Mouse (Mus musculus): Measurements from ENCODE around the gene Fgfr2. TPM values are rescaled to one million over a fixed set of nuclear protein-coding genes. Genes with fewer than 3 reads are reported as not detected.

The Fgfr2 gene
- polyA plus RNA-seq, 1 experiment from 2014 or later, result 34.1 TPM

DNA sequence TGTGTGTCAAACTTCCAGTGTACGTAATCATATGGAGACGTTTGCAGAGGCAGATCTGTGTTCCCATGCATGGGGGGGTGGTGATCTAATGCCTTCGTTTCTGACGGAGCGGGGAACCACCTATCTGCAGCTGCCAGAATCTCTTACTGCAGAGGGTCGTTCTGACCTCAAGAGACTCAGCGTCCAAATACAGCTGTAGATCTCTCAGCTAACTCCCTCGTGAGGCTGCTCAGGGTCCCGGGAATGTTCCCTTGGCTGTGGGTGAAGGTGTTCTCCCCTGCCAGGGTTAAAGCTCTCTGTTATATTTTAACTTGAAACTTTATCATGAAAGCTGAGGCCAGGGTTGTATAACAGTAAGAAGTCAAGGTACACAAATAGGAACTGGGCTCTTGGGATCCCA, 2414.2 kb downstream of the Fgfr2 start:
- Histone ChIP-seq H3K27ac (ENCODE audit: poor library complexity, severe bottlenecking) (peak overlapping the region; percentile 41; the same call in 1 of the 2 replicates), H3K9me3 (replicated peaks) (no peaks in the 10 kb centered on the region), H3K4me2 (no peak overlapping the region; the same call in 1 of the 2 replicates), H3K4me3 (no peak overlapping the region), H3K9ac (peak overlapping the region; percentile 35), H3K36me3 (no peaks in the 10 kb centered on the region), H3K27me3 (replicated peaks) (no peaks in the 10 kb centered on the region), H3K4me1 (replicated peaks) (peaks cover 66% of the 10 kb centered on the region)
- ATAC-seq (ENCODE audit: insufficient number of reproducible peaks, low FRiP score), result 0 out of 2 replicates have a peak, but pooled peaks have one; percentile 16
- 26% methylated on average over 9 of the region's 9 CpGs for WGBS

DNA sequence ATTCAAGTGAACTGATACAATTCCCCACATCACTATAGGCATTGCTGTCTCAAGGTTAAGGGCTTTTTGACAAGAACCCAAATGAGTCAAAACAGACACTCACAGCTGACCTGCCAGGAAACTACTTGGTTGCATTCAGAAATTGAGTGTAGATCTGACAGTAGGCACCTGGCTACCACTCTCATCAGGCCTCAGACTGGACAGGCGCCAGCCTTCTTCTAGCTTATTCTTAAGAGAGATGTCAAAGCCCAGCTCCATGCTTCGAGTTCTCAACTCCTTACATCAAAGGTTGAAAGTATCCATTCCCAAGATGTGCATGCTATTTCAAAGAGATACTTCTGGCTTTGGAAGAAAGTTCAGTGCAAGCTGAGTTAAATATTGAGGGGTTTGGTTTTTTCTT, 2417.9 kb downstream of the Fgfr2 start:
- Histone ChIP-seq H3K27ac (ENCODE audit: poor library complexity, severe bottlenecking) (no peak overlapping the region), H3K27me3 (replicated peaks) (no peaks in the 10 kb centered on the region), H3K4me2 (no peak overlapping the region), H3K4me1 (replicated peaks) (peaks cover 67% of the 10 kb centered on the region), H3K9me3 (replicated peaks) (no peaks in the 10 kb centered on the region), H3K9ac (no peak overlapping the region), H3K4me3 (no peak overlapping the region), H3K36me3 (peaks cover 13% of the 10 kb centered on the region)
- 80% methylated on average over 2 of the region's 2 CpGs for WGBS
- ATAC-seq (ENCODE audit: insufficient number of reproducible peaks, low FRiP score), result no peak

DNA sequence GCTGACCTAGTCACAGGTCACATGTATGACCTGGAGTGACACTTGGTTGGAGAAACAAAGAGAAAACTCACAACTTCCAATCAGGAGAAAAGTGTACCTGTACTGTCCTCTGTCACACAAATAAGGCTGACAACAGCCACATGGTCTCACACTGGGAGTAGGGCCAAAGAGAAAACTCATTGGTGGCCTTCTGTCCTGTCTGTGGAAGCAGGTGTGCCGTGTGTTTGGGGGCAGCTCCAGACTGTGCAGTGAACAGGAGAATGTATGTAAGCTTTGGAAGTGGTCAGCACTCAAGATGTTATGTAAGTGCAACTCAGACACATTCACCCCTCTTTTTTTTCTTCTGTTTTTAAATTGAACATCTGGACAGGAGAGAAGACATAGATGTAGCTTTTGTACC, 2421.8 kb downstream of the Fgfr2 start:
- Histone ChIP-seq H3K27me3 (replicated peaks) (no peaks in the 10 kb centered on the region), H3K9me3 (replicated peaks) (no peaks in the 10 kb centered on the region), H3K4me2 (no peak overlapping the region), H3K9ac (no peak overlapping the region), H3K36me3 (peaks cover 21% of the 10 kb centered on the region), H3K4me3 (no peak overlapping the region), H3K27ac (ENCODE audit: poor library complexity, severe bottlenecking) (no peak overlapping the region), H3K4me1 (replicated peaks) (peaks cover 64% of the 10 kb centered on the region)
- 72% methylated on average over 1 of the region's 1 CpGs for WGBS
- ATAC-seq (ENCODE audit: insufficient number of reproducible peaks, low FRiP score), result no peak

DNA sequence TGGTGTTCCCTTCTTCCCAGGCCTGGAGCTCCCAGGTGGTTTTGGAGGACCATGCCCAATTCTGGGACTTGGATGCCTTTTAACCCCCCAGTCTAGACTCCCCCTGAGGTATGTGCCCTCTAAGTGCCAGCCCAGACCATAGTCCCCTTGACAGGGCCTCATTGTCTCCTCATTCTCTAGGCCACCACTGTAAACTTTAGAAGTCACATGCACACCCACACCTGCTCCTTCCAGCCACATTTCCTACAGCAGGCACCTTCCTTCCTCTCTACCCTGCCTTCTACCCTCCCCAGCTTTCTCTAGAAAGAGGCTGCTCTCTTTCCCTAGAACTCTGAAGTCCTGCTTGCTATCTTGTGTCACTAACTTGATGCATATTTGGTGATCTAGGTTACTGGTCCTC, 2424.7 kb downstream of the Fgfr2 start:
- no peak overlapping the region; the same call in 1 of the 2 replicates for H3K27ac ChIP-seq (ENCODE audit: poor library complexity, severe bottlenecking)
- H3K27me3 ChIP-seq (replicated peaks), result no peaks in the 10 kb centered on the region
- H3K4me2 ChIP-seq, result no peak overlapping the region
- no peak for ATAC-seq (ENCODE audit: insufficient number of reproducible peaks, low FRiP score)
- H3K9me3 ChIP-seq (replicated peaks), result no peaks in the 10 kb centered on the region
- peaks cover 76% of the 10 kb centered on the region for H3K4me1 ChIP-seq (replicated peaks)
- H3K4me3 ChIP-seq, result no peak overlapping the region
- H3K36me3 ChIP-seq, result peaks cover 21% of the 10 kb centered on the region
- H3K9ac ChIP-seq, result no peak overlapping the region

DNA sequence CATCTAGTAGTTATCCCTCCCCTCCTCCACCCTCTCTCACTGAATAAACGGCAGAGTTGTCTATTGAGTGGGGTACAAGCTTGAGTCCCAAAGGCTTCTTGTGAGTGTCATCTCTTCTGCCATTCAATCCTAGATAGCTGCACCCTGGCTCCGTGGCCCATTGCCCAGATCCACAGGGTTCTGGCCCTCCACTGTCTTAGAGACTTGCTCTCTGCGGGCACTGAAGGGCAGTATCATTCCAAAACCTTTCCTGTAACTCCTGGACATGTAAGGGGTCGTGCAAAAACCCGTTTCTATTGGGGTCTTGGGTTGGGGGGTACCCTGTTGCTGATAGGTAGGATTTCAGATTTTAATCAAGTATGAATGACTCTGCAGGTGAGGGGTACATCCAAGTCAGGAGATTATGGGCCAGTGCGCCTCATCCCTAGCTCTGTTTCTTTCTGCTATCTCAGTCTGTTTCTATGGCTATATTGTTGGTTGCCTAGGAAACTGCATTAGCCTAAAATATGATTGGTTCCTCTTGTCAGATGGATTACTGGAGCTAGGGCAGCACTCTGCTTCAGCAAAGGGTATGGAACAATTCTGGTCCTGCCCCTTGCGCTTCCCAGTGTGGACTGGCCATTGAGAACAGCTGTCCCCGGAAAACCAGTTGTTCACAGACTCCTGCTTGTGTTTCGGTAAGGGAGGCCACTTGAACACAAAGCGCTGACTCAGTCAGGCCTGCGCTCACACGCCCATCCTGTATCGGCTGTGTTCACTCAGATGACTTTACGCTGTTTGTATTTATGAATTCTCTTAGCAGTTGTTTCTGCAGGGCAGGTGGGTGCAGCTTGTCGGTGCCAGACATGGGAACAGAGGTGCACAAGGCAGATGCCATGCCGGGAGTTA, 2426.6 kb downstream of the Fgfr2 start:
- no peak overlapping the region for H3K4me3 ChIP-seq
- 79% methylated on average over 16 of the region's 16 CpGs for WGBS
- no peak overlapping the region for H3K9ac ChIP-seq
- no peak overlapping the region for H3K27ac ChIP-seq (ENCODE audit: poor library complexity, severe bottlenecking)
- H3K4me2 ChIP-seq, result no peak overlapping the region
- no peaks in the 10 kb centered on the region for H3K9me3 ChIP-seq (replicated peaks)
- no peak for ATAC-seq (ENCODE audit: insufficient number of reproducible peaks, low FRiP score)
- H3K27me3 ChIP-seq (replicated peaks), result no peaks in the 10 kb centered on the region
- H3K36me3 ChIP-seq, result peaks cover 14% of the 10 kb centered on the region
- H3K4me1 ChIP-seq (replicated peaks), result peaks cover 83% of the 10 kb centered on the region

DNA sequence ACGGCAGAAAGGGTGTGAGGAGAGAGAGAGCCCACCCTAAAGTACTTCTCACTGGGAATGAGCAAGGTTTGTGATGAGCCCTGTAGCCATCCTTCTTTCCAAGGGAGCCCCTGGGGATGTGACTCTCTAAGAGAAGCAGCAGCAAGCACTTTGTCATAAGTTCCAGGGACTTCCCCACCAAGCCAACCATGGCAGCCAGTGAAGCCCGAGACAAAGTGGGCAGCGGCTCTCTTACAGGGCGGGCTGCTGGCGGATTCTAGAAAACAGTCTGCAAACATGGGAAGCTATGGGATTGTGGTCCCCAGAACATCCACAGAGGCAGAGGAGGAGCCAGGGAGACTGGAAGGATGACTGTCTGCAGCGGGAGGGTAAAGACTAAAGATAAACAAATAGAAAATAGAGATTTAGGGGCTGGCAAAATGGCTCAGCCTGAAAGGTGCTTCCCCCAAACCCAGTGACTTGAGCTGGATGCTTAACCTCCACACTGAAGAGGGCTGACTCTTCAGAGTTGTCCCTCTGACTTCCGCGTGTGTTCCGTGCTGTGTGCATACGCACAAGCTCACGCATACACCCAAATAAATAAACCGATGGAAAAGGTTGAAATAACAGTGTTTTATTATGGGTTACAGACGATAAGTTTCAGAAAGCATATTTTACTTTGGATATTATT, 2427.3 kb downstream of the Fgfr2 start:
- Histone ChIP-seq H3K36me3 (peaks cover 14% of the 10 kb centered on the region), H3K27me3 (replicated peaks) (no peaks in the 10 kb centered on the region), H3K4me2 (peak overlapping the region; percentile 14; the same call in 1 of the 2 replicates), H3K4me3 (no peak overlapping the region), H3K9ac (0 out of 2 replicates have a peak overlapping the region, but pooled peaks have one; percentile 31), H3K9me3 (replicated peaks) (no peaks in the 10 kb centered on the region), H3K27ac (ENCODE audit: poor library complexity, severe bottlenecking) (no peak overlapping the region), H3K4me1 (replicated peaks) (peaks cover 88% of the 10 kb centered on the region)
- WGBS, result 74% methylated on average over 13 of the region's 13 CpGs
- ATAC-seq (ENCODE audit: insufficient number of reproducible peaks, low FRiP score), result no peak

DNA sequence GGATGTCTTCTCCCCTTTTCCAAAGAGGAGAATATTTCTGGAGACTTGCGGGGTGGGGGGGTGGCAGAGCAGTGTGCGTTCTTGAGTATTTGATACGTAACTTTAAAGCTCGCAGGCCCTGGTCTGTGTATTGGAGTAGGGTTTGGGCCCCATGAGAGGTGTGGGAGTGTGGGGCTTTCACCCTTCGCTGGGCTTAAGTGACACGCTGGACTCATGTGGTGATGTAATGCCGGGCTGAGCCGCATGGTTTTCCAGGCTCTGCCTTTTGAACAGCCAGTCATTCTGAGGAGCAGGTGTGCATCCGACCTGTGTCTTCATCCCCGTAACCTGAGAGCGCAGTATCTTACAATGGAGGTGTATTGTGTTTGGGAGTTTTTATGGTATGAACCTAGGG, 2429.4 kb downstream of the Fgfr2 start:
- peaks cover 90% of the 10 kb centered on the region for H3K4me1 ChIP-seq (replicated peaks)
- WGBS, result 28% methylated on average over 11 of the region's 11 CpGs
- peak overlapping the region; percentile 95 for H3K27ac ChIP-seq (ENCODE audit: poor library complexity, severe bottlenecking)

DNA sequence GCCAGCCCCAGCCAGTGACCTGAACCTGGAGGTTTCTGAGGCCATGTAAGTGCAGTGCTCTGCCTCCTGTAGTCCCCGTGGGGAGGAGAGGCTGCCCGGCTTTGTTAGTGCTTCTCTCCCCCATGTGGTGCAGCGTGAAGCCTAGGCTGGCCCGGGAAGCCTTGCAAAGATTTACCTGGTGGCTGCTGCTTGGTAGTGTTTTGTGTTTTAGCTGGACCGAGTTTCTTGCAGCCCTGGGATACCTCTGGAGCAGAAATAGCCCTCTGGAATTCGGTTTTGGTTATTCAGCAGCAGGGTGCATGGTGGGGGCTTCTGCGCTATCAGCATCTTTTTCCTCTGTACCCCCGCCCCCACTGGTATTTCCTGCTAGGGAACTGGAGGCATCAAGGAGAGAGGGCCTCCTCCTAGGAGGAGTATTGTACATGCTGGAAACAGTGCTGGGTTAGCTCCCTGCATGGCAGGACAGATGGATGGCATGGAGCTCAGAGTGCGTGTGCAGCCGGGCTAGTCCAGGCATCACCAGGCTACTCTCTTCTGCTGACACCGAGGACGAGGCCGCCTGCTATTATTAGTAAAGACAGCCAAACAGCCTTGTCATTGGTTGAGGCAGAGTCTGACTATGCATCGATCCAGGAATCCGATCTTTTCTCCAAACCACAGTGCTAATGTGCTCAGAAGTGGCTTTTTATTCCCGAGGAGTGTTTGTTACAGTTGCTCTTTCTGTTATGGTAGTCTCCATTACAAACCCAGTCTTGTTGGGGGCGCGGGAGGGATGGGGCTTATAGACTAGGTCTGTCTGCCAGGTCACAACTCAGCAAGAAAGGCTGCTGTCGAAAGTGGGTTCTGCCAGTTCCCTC, 2430.0 kb downstream of the Fgfr2 start:
- 3% methylated on average over 19 of the region's 19 CpGs for WGBS
- peak overlapping the region; percentile 85 for H3K4me2 ChIP-seq
- peak; percentile 57 for ATAC-seq (ENCODE audit: insufficient number of reproducible peaks, low FRiP score)

More for the DNA sequence above, 2429.4 kb downstream of the Fgfr2 start:
- H3K9ac ChIP-seq, result peak overlapping the region; percentile 77
- no peaks in the 10 kb centered on the region for H3K27me3 ChIP-seq (replicated peaks)
- peak overlapping the region; percentile 85 for H3K4me2 ChIP-seq
- no peaks in the 10 kb centered on the region for H3K9me3 ChIP-seq (replicated peaks)
- no peaks in the 10 kb centered on the region for H3K36me3 ChIP-seq
- no peak for ATAC-seq (ENCODE audit: insufficient number of reproducible peaks, low FRiP score)
- peak overlapping the region; percentile 59 for H3K4me3 ChIP-seq

DNA sequence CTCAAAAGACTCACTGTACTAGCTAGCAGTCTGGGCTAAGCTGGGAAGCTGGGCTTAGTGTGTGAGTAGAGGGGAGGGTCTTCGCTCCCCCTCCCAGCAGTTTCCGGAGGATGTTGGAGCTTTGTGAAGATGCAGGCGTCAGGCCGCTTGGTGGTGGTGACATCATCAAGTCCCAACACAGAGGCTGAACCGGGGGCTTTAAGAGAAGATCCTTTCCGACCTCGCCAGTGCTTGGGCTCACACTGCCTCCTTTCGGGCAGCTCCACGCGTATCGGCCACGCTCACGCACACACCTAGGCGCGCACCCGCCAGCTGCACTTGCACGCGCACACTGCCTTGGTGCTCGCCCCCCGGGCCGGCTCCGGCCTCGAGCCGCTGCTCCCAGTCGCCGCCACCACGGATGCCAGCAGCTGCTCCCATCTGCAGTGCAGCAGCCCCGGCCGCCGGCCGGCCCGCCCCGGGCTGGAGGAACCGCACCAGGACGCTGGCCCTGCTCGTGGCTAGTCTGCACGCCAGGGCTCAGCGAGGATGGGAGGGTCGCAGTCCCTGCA, 2430.7 kb downstream of the Fgfr2 start:
- H3K4me1 ChIP-seq (replicated peaks), result peaks cover 80% of the 10 kb centered on the region
- no peaks in the 10 kb centered on the region for H3K27me3 ChIP-seq (replicated peaks)
- H3K4me3 ChIP-seq, result peak overlapping the region; percentile 59
- H3K4me2 ChIP-seq, result peak overlapping the region; percentile 85
- peak; percentile 81 for ATAC-seq (ENCODE audit: insufficient number of reproducible peaks, low FRiP score)
- under 1% methylated on average over 39 of the region's 39 CpGs for WGBS
- peak overlapping the region; percentile 95 for H3K27ac ChIP-seq (ENCODE audit: poor library complexity, severe bottlenecking)
- peak overlapping the region; percentile 77 for H3K9ac ChIP-seq
- no peaks in the 10 kb centered on the region; the same call in 1 of the 2 replicates for H3K36me3 ChIP-seq
- no peaks in the 10 kb centered on the region for H3K9me3 ChIP-seq (replicated peaks)

More for the DNA sequence above, 2430.0 kb downstream of the Fgfr2 start:
- Histone ChIP-seq H3K9me3 (replicated peaks) (no peaks in the 10 kb centered on the region), H3K27ac (ENCODE audit: poor library complexity, severe bottlenecking) (peak overlapping the region; percentile 95), H3K27me3 (replicated peaks) (no peaks in the 10 kb centered on the region), H3K9ac (peak overlapping the region; percentile 77), H3K4me3 (peak overlapping the region; percentile 59), H3K36me3 (no peaks in the 10 kb centered on the region), H3K4me1 (replicated peaks) (peaks cover 84% of the 10 kb centered on the region)

DNA sequence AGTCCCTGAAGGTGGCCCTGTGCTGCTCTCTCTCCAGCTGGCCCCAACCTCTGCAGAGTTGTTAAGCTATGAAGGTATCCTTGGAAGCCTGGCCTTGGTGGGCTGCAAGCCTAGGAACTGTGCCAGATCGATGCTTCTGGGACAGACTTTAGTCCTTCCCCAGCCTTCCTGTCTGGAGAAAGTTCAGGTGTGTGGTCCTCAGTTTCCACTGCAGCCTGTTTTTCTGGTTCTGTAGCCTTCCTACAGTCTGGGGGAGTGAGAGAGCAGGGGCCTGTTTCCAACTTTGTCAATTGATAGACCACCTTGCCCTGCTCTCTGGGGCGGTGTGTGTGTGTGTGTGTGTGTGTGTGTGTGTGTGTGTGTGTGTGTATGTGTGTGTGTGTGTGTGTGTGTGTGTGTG, 2431.2 kb downstream of the Fgfr2 start:
- 36% methylated on average over 2 of the region's 2 CpGs for WGBS
- Histone ChIP-seq H3K27me3 (replicated peaks) (no peaks in the 10 kb centered on the region), H3K4me1 (replicated peaks) (peaks cover 82% of the 10 kb centered on the region), H3K4me3 (peak overlapping the region; percentile 59), H3K9ac (peak overlapping the region; percentile 77), H3K9me3 (replicated peaks) (no peaks in the 10 kb centered on the region), H3K27ac (ENCODE audit: poor library complexity, severe bottlenecking) (peak overlapping the region; percentile 95), H3K36me3 (no peaks in the 10 kb centered on the region; the same call in 1 of the 2 replicates), H3K4me2 (peak overlapping the region; percentile 85)
- ATAC-seq (ENCODE audit: insufficient number of reproducible peaks, low FRiP score), result no peak
